Mouse (Mus musculus): Measurements from ENCODE around the gene Hs3st3b1.

Gene Hs3st3b1

DNA sequence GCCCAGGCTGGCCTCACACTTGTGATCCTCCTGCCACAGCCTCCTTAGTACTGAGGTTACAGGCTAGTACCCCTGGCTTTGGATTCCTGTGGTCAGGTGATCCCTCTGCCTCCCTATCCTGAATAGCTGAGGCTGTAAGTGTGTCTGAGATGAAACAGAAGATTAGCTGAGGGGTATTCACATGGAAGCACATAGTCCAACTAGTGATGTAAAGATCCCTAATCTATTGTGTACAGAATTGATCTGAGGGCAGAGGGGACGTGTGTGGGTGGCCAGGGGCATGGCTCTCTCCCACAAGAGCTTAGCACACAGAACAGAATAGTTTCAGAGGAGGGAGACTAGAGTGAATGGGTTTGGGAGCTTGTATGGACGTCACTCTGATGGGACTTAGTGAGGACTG is 41.8 kb downstream of the Hs3st3b1 start:
- no peak for DNase-seq (ENCODE audit: low read depth)

DNA sequence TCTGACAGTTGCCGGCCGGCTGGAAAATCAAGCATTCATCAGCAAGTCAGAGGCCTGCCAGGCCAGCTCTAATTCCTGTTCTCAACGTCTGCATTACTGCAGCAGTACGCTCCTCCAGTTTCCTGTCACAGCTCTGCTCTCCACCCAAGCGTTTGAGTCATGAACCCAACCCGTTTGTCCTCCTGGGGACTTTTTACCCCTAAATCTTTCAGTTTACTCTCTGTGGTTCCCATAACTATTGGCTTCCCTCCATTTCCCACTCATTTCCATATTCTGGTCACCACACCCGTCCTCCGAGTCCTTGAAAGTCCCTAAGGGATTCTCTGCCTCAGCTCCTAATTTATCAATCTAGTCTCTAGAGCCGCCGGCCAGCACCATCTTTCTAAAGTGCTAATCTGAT is 42.8 kb downstream of the Hs3st3b1 start:
- DNase-seq (ENCODE audit: low read depth), result no peak

DNA sequence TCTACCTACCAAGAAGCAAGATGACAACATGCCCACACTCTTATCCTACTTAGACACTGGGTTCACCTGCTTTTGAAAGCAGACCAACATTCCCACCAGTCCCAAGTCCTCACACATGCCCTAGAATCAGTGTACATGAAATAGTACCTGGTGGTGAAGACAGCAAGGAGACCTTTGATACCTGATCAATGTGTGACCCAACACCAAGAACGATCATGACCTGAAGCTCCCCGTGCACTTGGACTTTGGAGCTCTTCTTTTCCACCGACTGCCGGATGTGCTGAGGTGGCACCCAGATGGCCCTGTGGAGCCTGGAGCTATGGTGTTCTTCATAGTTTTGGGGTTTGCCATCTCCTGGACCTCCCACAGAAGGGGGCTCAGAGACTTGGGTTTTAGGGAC is 43.5 kb downstream of the Hs3st3b1 start:
- no peak for DNase-seq (ENCODE audit: low read depth)

DNA sequence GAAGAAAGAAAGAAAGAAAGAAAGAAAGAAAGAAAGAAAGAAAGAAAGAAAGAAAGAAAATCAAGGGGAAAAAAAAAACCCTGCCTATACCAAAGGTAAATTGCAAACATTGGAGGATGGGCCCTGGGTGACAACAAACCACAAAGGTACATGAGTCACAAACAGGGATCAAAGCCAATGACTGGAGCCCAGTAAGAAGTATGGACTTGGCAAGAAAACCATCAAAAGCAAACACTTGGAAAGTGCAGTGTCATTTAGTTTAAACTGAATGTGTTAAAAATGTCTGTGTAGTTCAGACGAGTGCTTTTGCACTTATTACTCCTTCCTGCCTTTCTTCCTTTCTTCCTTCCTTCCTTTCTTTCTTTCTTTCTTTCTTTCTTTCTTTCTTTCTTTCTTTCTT is 59.3 kb downstream of the Hs3st3b1 start:
- DNase-seq (ENCODE audit: low read depth), result no peak

DNA sequence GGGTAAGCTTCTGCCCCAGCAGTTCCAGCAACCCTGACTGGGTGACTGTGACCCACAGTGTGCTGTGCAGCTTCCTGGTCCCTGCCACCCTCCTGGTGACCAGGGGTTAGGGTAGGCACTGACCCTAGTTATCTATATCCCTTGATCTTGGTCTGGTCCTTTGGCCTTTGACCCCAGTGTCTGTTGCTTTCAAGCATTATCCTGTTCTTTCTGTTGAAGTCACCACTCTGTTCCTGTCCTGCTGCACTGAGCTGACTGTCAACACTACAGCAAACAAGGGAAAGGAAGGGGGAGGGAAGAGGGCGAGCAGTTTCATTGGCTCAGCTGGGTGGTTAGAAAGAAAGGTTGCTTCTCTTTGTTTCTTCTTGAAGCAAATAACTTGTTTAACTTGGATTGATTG is 60.1 kb downstream of the Hs3st3b1 start:
- no peak for DNase-seq (ENCODE audit: low read depth)

DNA sequence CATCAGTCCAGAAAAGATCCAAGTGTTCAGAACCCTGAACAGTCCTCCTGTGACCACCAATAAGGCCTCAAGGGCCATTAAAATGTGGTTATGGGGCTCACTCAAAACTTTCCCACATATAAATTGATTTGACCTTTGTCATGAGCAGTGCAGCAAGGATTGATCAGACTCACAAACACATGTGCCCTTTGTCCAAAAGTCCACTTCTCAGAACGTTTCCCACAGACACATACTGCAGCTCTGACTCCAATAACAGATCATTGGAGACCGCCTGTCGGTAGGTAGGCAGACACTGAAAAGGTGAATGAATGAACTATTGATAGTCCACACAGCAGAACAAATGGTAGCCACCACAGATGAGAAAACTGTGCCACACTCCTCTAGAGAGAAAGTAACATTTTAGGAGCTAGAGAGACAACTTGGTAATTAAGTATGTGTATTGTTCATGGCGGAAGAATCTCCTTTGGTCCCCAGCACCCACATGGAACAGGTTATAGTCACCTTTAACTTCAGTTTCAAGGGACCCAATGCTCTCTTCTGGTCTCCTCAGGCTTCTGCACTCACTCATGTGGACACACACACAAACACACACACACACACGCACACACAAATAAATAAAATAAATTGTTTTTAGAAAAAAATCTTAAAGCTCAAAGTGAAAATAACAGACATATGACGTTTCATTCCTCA is 70.9 kb downstream of the Hs3st3b1 start:
- no peak for DNase-seq (ENCODE audit: low read depth)

DNA sequence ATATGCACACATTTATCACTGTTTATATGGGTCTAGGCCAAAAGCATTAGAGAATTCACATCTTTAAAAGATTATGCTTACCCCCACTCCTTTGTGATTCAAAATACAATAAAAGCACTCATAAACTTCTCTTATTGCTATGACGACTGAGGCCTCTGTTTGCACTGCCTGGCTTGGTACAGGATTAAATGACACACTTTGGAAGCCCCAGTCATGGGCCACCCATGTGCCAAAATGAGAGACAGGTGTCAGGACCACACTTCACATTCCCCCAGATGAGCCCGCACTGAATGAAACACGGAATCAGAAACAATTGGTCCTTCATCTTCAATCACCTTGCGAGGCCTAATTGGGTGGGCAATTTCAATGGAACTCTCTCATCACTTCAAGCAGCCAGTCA is 71.8 kb downstream of the Hs3st3b1 start:
- no peak for DNase-seq (ENCODE audit: low read depth)

DNA sequence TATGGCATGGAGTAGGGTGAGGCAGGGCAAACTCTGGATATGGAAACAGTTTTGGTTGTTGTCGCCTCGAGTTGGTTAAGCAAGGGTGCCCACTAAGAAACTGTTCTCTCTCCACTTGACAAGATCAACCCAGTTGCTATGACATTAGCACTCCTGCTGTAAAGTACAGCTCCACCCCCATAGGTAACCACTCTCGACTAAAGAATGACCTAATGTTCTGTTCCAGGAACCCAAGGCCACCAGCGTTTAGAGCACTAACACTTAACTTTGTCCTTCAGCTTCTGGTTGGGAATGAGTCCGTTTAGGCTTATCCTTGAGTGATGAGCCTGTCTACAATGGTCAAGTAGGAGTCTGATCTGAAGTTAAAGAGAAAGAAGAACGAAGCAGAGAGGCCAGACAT is 76.7 kb downstream of the Hs3st3b1 start:
- DNase-seq (ENCODE audit: low read depth), result no peak

DNA sequence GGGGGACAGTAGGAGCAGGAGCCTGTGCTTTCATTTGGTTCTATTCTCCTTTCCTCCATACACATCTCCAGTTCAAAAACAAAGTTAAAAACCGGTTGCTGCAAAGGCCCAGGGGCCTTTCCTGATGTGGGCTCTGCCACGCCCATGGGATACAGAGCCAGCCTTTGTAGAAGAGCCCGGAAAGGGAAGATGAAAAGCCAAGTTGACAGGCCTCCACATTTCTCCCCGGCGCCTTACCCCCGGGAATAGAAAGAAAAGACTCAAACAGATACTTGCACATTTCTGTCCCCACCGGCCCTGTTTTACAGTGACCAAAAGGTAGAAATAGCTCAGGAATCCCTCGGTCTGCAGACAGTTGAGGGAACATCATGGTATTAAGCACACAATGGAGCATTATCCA is 77.4 kb downstream of the Hs3st3b1 start:
- no peak for DNase-seq (ENCODE audit: low read depth)

DNA sequence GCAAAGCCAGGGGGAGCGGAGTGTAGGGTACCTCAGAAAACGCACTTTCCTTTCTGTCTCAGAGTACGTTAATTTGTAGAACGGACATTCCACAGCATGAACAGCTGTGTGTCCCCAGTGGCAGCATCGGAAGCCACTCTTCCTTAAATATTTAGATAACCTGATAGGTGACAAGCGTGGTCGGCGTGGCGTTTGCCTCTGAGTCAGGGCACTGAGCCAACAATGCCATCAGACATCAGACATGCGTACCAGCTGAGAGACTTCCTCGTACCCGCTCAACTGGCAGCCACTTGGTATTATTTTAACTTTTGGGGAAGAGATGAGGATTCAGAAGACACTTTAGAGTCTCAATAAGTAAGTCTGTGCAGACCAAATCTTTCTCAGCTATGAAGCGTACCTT is 84.6 kb downstream of the Hs3st3b1 start:
- DNase-seq (ENCODE audit: low read depth), result no peak
